Mouse (Mus musculus) forelimb bud, embryonic 11.5 days (tissue): ENCODE measurements at regions not wholly inside any gene's neighbourhood (a gene's known extent, or its start where the extent isn't known, plus 50 kb on each side); places are given as distances from the start of the nearest gene placed in this dataset.
A peak's percentile ranks its signal among the peaks of the same experiment; 100 is the strongest.

ENCODE experiments used
- DNase-seq: peaks from one replicate; pipeline ENCODE4 v3.0.0-alpha.2; 2012; ENCODE audit warnings: low read depth, low spot score

DNA sequence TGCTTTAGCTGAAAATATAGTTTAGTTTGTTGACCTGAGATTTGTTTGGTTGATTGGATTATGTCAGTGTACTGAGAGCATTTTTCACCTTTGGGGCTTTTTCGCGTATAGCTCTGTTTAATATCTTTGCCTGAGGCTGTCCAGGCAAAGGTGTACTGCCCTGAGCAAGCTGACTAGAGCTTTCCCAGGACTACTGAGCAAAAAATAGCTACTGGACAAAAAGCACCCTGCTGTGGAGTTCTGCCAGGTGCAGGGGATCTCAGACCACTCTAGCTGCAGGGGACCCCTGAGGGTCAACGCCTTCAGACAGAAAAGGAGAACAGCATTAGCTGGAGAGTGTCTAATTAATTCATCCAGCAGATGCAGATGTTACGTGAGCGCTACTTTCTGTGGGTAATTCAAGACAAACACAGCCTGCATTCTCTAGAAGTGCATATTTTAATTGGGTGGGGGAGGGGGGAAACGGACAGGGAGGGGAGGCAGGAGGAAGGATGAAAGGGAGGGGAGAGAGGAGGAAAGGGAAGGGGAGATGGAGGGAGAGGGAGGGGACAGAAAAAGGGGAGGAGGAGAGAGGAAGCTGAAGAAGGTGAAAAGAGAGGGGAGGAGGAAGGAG, 61.7 kb downstream of the Thnsl1 start:
- peak; percentile 24 for DNase-seq

DNA sequence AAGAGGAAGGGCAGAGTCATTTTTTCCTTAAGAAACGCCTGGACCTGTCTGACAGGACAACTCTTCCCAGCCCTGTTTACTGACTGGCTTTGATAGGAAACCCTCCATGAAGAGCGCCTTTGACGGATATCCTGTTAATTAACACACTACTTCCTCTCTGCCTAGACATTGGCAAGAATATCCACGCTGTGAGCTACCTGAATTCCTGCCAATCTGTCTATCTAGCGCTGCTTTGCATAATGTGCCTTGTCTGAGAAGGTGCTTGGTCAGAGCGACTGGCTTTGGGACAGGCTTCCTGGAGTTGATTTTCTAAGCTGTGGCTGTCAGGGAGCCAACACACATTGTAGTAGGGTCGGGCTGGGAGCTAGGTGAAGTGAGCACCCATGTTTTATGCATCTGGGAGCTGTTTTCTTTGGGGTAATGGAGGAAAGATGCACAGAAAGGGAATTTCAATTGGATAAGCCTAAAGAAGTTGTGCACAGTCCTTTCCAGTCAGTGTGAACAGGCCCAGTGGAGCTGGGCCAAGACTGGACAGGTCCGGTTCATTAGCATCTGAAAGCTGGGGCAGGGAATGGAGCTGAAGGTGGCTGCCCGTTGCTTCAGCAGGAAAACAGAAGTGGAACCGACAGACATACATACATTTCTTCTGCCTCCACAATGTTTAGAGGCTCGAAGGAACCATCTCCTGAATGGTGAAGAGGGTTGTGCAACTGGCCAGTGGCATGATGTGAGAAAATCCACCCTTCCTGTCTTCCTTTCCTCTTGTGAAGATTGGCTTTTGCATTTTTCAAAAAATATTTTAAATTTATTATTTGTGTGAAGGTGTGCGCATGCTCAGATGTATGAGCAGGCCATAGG, 64.7 kb downstream of the Thnsl1 start:
- no peak for DNase-seq

GRCm38 (mm10) chr2:21273416-21273815, 67.9 kb downstream of the Thnsl1 start:
- no peak for DNase-seq

DNA sequence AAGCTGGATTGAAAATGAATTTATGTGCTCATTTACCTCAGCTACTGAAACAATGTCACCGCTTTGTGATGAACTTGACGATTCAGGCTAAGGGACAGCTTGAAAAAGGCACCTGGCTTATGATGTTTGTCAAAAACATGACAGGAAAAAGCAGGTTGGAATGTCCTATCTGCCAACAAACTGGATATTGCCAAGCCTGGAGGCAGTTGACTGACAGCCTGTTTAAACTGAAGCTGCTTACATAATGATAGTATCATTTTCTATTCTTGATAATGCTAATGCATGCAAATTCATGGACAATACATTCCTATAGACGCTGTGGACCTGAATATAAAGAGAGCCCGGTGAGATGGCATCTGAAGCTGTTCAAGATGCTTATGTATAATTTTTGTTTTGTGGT, 69.8 kb downstream of the Thnsl1 start:
- no peak for DNase-seq

GRCm38 (mm10) chr2:21280794-21281420, 75.4 kb downstream of the Thnsl1 start:
- DNase-seq: peak; percentile 66

- no peak for DNase-seq
Observed at GRCm38 (mm10) chr2:21282505-21283200, 77.1 kb downstream of the Thnsl1 start.

DNA sequence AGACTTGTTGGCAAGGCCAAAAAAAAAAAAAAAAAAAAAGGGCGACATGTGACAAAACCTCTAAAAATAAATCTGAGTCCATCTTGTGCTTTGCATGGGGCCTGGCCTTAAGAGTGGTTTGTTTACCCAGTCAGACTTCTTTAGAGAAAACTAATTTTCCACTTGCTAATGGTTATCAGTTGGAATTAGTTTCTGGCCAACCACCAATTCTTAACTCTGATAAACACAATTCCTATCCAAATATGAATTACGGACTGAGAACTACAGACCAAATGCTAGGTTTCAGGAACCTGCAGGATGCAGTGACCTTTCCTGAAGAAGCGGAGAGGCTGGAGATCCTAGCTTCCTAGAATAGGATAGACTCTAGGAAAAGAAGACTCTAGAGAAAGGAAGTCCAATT, 79.4 kb downstream of the Thnsl1 start:
- no peak for DNase-seq

DNA sequence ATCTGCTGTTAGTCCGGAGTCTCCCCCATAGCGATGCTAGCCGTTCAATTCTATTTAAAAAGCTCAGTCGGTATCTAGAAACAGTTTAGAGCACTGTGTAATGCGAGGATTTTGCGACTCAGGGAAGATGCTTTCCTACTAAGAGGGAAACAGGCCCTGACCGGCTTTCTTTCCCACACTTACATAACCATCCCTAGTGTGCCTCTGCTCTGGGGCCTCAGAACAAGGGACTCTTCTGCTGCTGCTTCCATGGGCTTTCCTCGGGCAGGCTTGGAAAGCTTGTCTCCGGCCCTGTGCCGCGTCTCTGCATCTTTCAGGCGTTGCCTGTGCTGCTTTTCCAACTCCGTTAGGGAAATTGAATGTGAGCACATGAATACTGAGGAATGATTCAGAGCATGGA, 79.6 kb upstream of the Gpr158 start:
- no peak for DNase-seq

GRCm38 (mm10) chr2:21292669-21293151, 74.6 kb upstream of the Gpr158 start:
- no peak for DNase-seq

DNA sequence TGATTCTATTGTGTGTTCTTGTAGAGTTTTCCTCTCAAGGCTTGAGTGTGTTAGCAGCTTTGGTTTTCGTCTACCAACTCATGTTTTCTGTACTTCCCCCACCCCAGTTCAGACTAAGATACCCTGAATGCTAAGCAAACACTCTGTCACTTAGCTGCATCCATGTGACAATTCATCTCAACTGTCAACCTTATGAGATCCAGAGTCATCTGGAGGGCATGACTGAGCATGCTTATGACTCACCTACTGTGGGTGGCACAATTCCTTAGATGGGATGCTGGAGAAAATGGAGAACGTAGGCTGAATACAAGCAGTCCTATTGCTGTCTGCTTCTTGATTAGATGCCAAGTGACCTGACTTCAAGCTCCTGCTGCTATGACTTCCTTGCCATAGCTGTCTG, 73.3 kb upstream of the Gpr158 start:
- DNase-seq: no peak

GRCm38 (mm10) chr2:21299681-21300080, 67.7 kb upstream of the Gpr158 start:
- DNase-seq: no peak
